ENCODE assay signal across 8 mouse cellular contexts in the genomic region with DNA sequence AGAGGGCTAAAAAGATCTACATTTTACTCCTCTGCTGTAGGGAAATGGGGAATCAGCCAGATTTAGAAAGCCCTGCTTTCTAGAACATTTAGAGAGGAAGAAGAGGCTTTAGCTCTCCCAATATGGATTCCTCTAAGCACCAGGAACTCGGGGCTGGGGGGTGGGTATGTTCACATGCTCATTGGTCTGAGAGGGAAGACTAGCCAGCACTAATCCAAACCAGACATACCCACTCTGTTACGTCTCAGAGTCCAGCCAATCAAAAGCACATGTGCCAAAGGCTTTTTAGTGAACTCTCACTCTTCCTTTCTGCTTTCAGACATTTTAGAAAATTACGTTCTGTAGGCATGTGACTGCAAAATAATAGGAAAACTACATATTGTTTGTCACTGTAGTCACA. TPM values are rescaled to one million over a fixed set of nuclear protein-coding genes. Genes with fewer than 3 reads are reported as not detected.
DNase-seq lines count a peak whose midpoint lies in the region; ATAC-seq and TF ChIP-seq lines count a peak whose summit lies in the region.

No protein-coding gene starts in this region.

- TF ChIP-seq CTCF in heart, adult 2 months (IDR thresholded peaks at IDR 0.05), result no peak
- no peak for TF ChIP-seq CTCF in ES-Bruce4 (IDR thresholded peaks at IDR 0.05; ENCODE audit: low read depth, low read length)

- whole genome bisulfite sequencing in heart, embryonic 11.5 days (ENCODE audit: insufficient replicate concordance), result 55% methylated on average over 3 of the region's 3 CpGs
- WGBS in heart, adult 2 months, result 59% methylated on average over 3 of the region's 3 CpGs
- WGBS in forebrain, embryonic 14.5 days, result 49% methylated on average over 3 of the region's 3 CpGs
- 41% methylated on average over 3 of the region's 3 CpGs for whole genome bisulfite sequencing in liver, embryonic 15.5 days (ENCODE audit: insufficient replicate concordance)

- no peaks in the 10 kb centered on the region for H3K36me3 ChIP-seq in heart, embryonic 11.5 days (ENCODE audit: control insufficient read depth, insufficient read depth, low read length)
- no peaks in the 10 kb centered on the region for H3K36me3 ChIP-seq in heart, adult 2 months (ENCODE audit: control insufficient read depth, insufficient read depth, low read length)
- peaks cover 2% of the 10 kb centered on the region for H3K36me3 ChIP-seq in ES-Bruce4 (ENCODE audit: control insufficient read depth, insufficient read depth, low read length, poor library complexity, severe bottlenecking)
- H3K36me3 ChIP-seq in forebrain, embryonic 14.5 days (ENCODE audit: control insufficient read depth, insufficient read depth, low read length), result peaks cover 18% of the 10 kb centered on the region; the same call in 1 of the 2 replicates
- H3K36me3 ChIP-seq in liver, embryonic 15.5 days (replicated peaks), result 0 out of 2 replicates have a peak, but pooled peaks cover 8% of the 10 kb centered on the region

- intact Hi-C loops in heart, adult 2 months (cut with DNase I), result loop anchor here (2.0 kb wide), 1 partner anchor 45 kb away; a partner anchor contains a TSS
- intact Hi-C loops in gastrocnemius, postnatal 36 days (cut with DNase I), result no loop called here

- no peak for TF ChIP-seq EP300 in heart, adult 2 months (IDR thresholded peaks at IDR 0.05; ENCODE audit: insufficient read depth, low read depth, low read length)
- TF ChIP-seq EP300 in ES-Bruce4 (IDR thresholded peaks at IDR 0.05; ENCODE audit: insufficient read depth, low read depth, low read length), result no peak

- H3K4me3 ChIP-seq in heart, embryonic 11.5 days (ENCODE audit: low read depth, low read length), result peak overlapping the region; percentile 66
- H3K4me3 ChIP-seq in heart, adult 2 months, result no peak overlapping the region
- no peak overlapping the region for H3K4me3 ChIP-seq in ES-Bruce4 (ENCODE audit: low read depth, low read length)
- peak overlapping the region; percentile 62 for H3K4me3 ChIP-seq in forebrain, embryonic 14.5 days (ENCODE audit: low read depth, low read length)
- peak overlapping the region; percentile 67 for H3K4me3 ChIP-seq in liver, embryonic 15.5 days (replicated peaks)

- no peak overlapping the region for H3K27ac ChIP-seq in heart, embryonic 11.5 days (ENCODE audit: low read depth, low read length)
- no peak overlapping the region for H3K27ac ChIP-seq in heart, adult 2 months
- no peak overlapping the region for H3K27ac ChIP-seq in ES-Bruce4 (ENCODE audit: insufficient read depth, low read length)
- H3K27ac ChIP-seq in forebrain, embryonic 14.5 days (ENCODE audit: low read depth, low read length), result no peak overlapping the region
- H3K27ac ChIP-seq in liver, embryonic 15.5 days (replicated peaks), result no peak overlapping the region

- no peaks in the 10 kb centered on the region for H3K4me1 ChIP-seq in heart, embryonic 11.5 days (ENCODE audit: control insufficient read depth, insufficient read depth, low read length)
- peaks cover 5% of the 10 kb centered on the region for H3K4me1 ChIP-seq in heart, adult 2 months (ENCODE audit: control insufficient read depth, insufficient read depth, low read length)
- no peaks in the 10 kb centered on the region for H3K4me1 ChIP-seq in ES-Bruce4 (ENCODE audit: control insufficient read depth, insufficient read depth, low read length)
- no peaks in the 10 kb centered on the region for H3K4me1 ChIP-seq in forebrain, embryonic 14.5 days (ENCODE audit: control insufficient read depth, insufficient read depth, low read length)
- peaks cover 4% of the 10 kb centered on the region for H3K4me1 ChIP-seq in liver, embryonic 15.5 days (replicated peaks)

- no peaks in the 10 kb centered on the region for H3K79me2 ChIP-seq in heart, adult 2 months (replicated peaks; ENCODE audit: control insufficient read depth, insufficient read depth, low read length)

- H3K4me2 ChIP-seq in heart, embryonic 11.5 days, result peak overlapping the region; percentile 67
- peak overlapping the region; percentile 54 for H3K4me2 ChIP-seq in forebrain, embryonic 14.5 days (ENCODE audit: low read length)
- H3K4me2 ChIP-seq in liver, embryonic 15.5 days, result peak overlapping the region; percentile 82

- DNase-seq in heart, adult 2 months, result no peak
- no peak for DNase-seq in forebrain, embryonic 14.5 days (ENCODE audit: low spot score)
- no peak for DNase-seq in gastrocnemius, postnatal 36 days
- no peak for DNase-seq in urinary bladder, postnatal 36 days (ENCODE audit: low spot score in 2 of 2)
- DNase-seq in right cerebral cortex, postnatal 14 days, result no peak

- no peak for TF ChIP-seq POLR2A in heart, adult 2 months (IDR thresholded peaks at IDR 0.05; ENCODE audit: insufficient read depth, low read depth, low read length)
- TF ChIP-seq POLR2A in ES-Bruce4 (IDR thresholded peaks at IDR 0.05; ENCODE audit: insufficient read depth, low read length), result no peak

- H3K27me3 ChIP-seq in heart, embryonic 11.5 days (ENCODE audit: control insufficient read depth, insufficient read depth, low read length), result no peaks in the 10 kb centered on the region
- H3K27me3 ChIP-seq in heart, adult 2 months (ENCODE audit: control insufficient read depth, insufficient read depth, low read length), result no peaks in the 10 kb centered on the region
- H3K27me3 ChIP-seq in ES-Bruce4 (ENCODE audit: control insufficient read depth, insufficient read depth, low read length, poor library complexity, severe bottlenecking), result no peaks in the 10 kb centered on the region
- H3K27me3 ChIP-seq in forebrain, embryonic 14.5 days (replicated peaks; ENCODE audit: control insufficient read depth, insufficient read depth, low read length), result no peaks in the 10 kb centered on the region
- H3K27me3 ChIP-seq in liver, embryonic 15.5 days, result no peaks in the 10 kb centered on the region

- no peak overlapping the region for H3K9ac ChIP-seq in heart, embryonic 11.5 days (ENCODE audit: low read depth, low read length)
- no peak overlapping the region for H3K9ac ChIP-seq in heart, adult 2 months (ENCODE audit: low read depth, low read length)
- peak overlapping the region; percentile 66 for H3K9ac ChIP-seq in ES-Bruce4 (ENCODE audit: low read depth, poor library complexity, severe bottlenecking)
- peak overlapping the region; percentile 81 for H3K9ac ChIP-seq in forebrain, embryonic 14.5 days (ENCODE audit: low read length)
- no peak overlapping the region for H3K9ac ChIP-seq in liver, embryonic 15.5 days

- no peaks in the 10 kb centered on the region for H3K9me3 ChIP-seq in heart, embryonic 11.5 days (replicated peaks; ENCODE audit: control insufficient read depth, low read length)
- no peaks in the 10 kb centered on the region for H3K9me3 ChIP-seq in ES-Bruce4 (replicated peaks; ENCODE audit: control insufficient read depth, insufficient read depth, low read length, poor library complexity, severe bottlenecking)
- H3K9me3 ChIP-seq in forebrain, embryonic 14.5 days (replicated peaks; ENCODE audit: control insufficient read depth, low read length), result no peaks in the 10 kb centered on the region
- no peaks in the 10 kb centered on the region for H3K9me3 ChIP-seq in liver, embryonic 15.5 days (replicated peaks)

- no peak for ATAC-seq in heart, embryonic 11.5 days (replicated peaks; ENCODE audit: insufficient number of reproducible peaks, low FRiP score, low TSS enrichment)
- ATAC-seq in forebrain, embryonic 14.5 days, result no peak
- no peak for ATAC-seq in liver, embryonic 15.5 days (ENCODE audit: insufficient read depth)

RNA-seq across cellular contexts. Expression of a gene that starts 1.6 kb away (rescaled TPM):
- 156 and 157 TPM in 2 replicates for polyA plus RNA-seq in heart, embryonic 11.5 days (2014; fragmentation: Nextera tagmentation; extraction: Ambion mirVana)
- 10 to 100 TPM; 20.9 to 21.9 TPM for total RNA-seq in heart, adult 2 months (2021)
- 15.0 and 19.3 TPM in 2 replicates for polyA plus RNA-seq in heart, adult 2 months (2012; rRNA removed)
- polyA plus RNA-seq in ES-Bruce4 (2011; ENCODE audit: insufficient read depth, insufficient read length, low read depth, missing spikeins), result 64.3 and 64.9 TPM in 2 replicates
- polyA plus RNA-seq in forebrain, embryonic 14.5 days (2014; fragmentation: Nextera tagmentation; extraction: Ambion mirVana), result 583 and 650 TPM in 2 replicates
- 132 and 142 TPM in 2 replicates for polyA plus RNA-seq in liver, embryonic 15.5 days (2015; fragmentation: Nextera tagmentation; extraction: Ambion mirVana)
- 1 to 10 TPM; 6.4 to 8.0 TPM for total RNA-seq in gastrocnemius, postnatal 36 days (2021)

RNA-seq across cellular contexts. Expression of a gene that starts 45.5 kb away (rescaled TPM):
- 1.5 TPM in 2 replicates for polyA plus RNA-seq in heart, embryonic 11.5 days (2014; fragmentation: Nextera tagmentation; extraction: Ambion mirVana)
- 1 to 10 TPM; 2.4 to 2.5 TPM for total RNA-seq in heart, adult 2 months (2021)
- 0.45 and 1.2 TPM in 2 replicates for polyA plus RNA-seq in heart, adult 2 months (2012; rRNA removed)
- polyA plus RNA-seq in ES-Bruce4 (2011; ENCODE audit: insufficient read depth, insufficient read length, low read depth, missing spikeins), result 8.5 and 9.1 TPM in 2 replicates
- 3.6 and 4.1 TPM in 2 replicates for polyA plus RNA-seq in forebrain, embryonic 14.5 days (2014; fragmentation: Nextera tagmentation; extraction: Ambion mirVana)
- 0.48 and 0.59 TPM in 2 replicates for polyA plus RNA-seq in liver, embryonic 15.5 days (2015; fragmentation: Nextera tagmentation; extraction: Ambion mirVana)
- 1 to 10 TPM; 1.7 to 1.8 TPM for total RNA-seq in gastrocnemius, postnatal 36 days (2021)

Comparison
In these comparisons a context has a peak if more than half of its experiments do, and no peak if none do; other contexts are left out.
1. H3K4me3 ChIP-seq: peak in heart, embryonic 11.5 days (single experiment), forebrain, embryonic 14.5 days (single experiment) and liver, embryonic 15.5 days (single experiment); none in heart, adult 2 months (single experiment) and ES-Bruce4 (single experiment).
2. H3K9ac ChIP-seq: peak in ES-Bruce4 (single experiment) and forebrain, embryonic 14.5 days (single experiment); none in heart, embryonic 11.5 days (single experiment), heart, adult 2 months (single experiment) and liver, embryonic 15.5 days (single experiment).
3. Peak in every context shown above with its lines, with median percentiles within 50 percentile points of each other: H3K4me2 ChIP-seq.